Comparison of ENCODE assay signal across 7 mouse cellular contexts in genomic region chr8:114933248-114933647, GRCm38 (mm10).
DNase-seq lines count a peak whose midpoint lies in the region; ATAC-seq and TF ChIP-seq lines count a peak whose summit lies in the region.

No protein-coding gene starts in this region.

- no peaks in the 10 kb centered on the region for H3K9me3 ChIP-seq in intestine, postnatal 0 days (ENCODE audit: control insufficient read depth)
- H3K9me3 ChIP-seq in intestine, embryonic 16.5 days (ENCODE audit: control insufficient read depth, low read length), result no peaks in the 10 kb centered on the region
- no peaks in the 10 kb centered on the region for H3K9me3 ChIP-seq in ES-Bruce4 (replicated peaks; ENCODE audit: control insufficient read depth, insufficient read depth, low read length, poor library complexity, severe bottlenecking)

- peak; percentile 37 to 47 for DNase-seq in B cell, adult 2 months
- peak; percentile 18 for DNase-seq in hindlimb bud, embryonic 11.5 days (ENCODE audit: extremely low spot score, low read depth, low spot score)
- no peak for DNase-seq in Muller cell, postnatal 12 days (ENCODE audit: inconsistent ontology term)
- no peak for DNase-seq in adrenal gland, postnatal 36 days

- 93% methylated on average over 1 of the region's 1 CpGs for WGBS in intestine, postnatal 0 days
- 85% methylated on average over 1 of the region's 1 CpGs for WGBS in intestine, embryonic 16.5 days

- no peaks in the 10 kb centered on the region for H3K36me3 ChIP-seq in intestine, postnatal 0 days (ENCODE audit: control insufficient read depth, insufficient read depth)
- H3K36me3 ChIP-seq in intestine, embryonic 16.5 days (ENCODE audit: control insufficient read depth, insufficient read depth, low read length), result no peaks in the 10 kb centered on the region
- H3K36me3 ChIP-seq in ES-Bruce4 (ENCODE audit: control insufficient read depth, insufficient read depth, low read length, poor library complexity, severe bottlenecking), result no peaks in the 10 kb centered on the region

- no peak overlapping the region for H3K9ac ChIP-seq in intestine, postnatal 0 days (ENCODE audit: low read depth, low read length)
- no peak overlapping the region for H3K9ac ChIP-seq in intestine, embryonic 16.5 days (ENCODE audit: low read depth, low read length)
- H3K9ac ChIP-seq in ES-Bruce4 (ENCODE audit: low read depth, poor library complexity, severe bottlenecking), result no peak overlapping the region

- peak; percentile 66 for TF ChIP-seq CTCF in intestine, postnatal 0 days (IDR thresholded peaks at IDR 0.05; ENCODE audit: low read depth)
- peak; percentile 33 for TF ChIP-seq CTCF in ES-Bruce4 (IDR thresholded peaks at IDR 0.05; ENCODE audit: low read depth, low read length)

- ATAC-seq in intestine, postnatal 0 days, result no peak
- no peak for ATAC-seq in intestine, embryonic 16.5 days

- H3K4me2 ChIP-seq in intestine, postnatal 0 days (replicated peaks; ENCODE audit: low read depth), result no peak overlapping the region
- H3K4me2 ChIP-seq in intestine, embryonic 16.5 days (ENCODE audit: low read depth, low read length), result no peak overlapping the region

- H3K27ac ChIP-seq in intestine, postnatal 0 days (ENCODE audit: low read depth, low read length), result no peak overlapping the region
- H3K27ac ChIP-seq in intestine, embryonic 16.5 days (ENCODE audit: low read length), result no peak overlapping the region
- H3K27ac ChIP-seq in ES-Bruce4 (ENCODE audit: insufficient read depth, low read length), result no peak overlapping the region

- no peak for TF ChIP-seq POLR2A in ES-Bruce4 (IDR thresholded peaks at IDR 0.05; ENCODE audit: insufficient read depth, low read length)

- H3K4me3 ChIP-seq in intestine, postnatal 0 days (ENCODE audit: low read depth, low read length), result no peak overlapping the region
- no peak overlapping the region for H3K4me3 ChIP-seq in intestine, embryonic 16.5 days (ENCODE audit: low read length)
- no peak overlapping the region for H3K4me3 ChIP-seq in ES-Bruce4 (ENCODE audit: low read depth, low read length)

- no peak for TF ChIP-seq EP300 in ES-Bruce4 (IDR thresholded peaks at IDR 0.05; ENCODE audit: insufficient read depth, low read depth, low read length)

- H3K4me1 ChIP-seq in intestine, postnatal 0 days (replicated peaks; ENCODE audit: control insufficient read depth, insufficient read depth, low read length), result no peaks in the 10 kb centered on the region
- H3K4me1 ChIP-seq in intestine, embryonic 16.5 days (ENCODE audit: control insufficient read depth, insufficient read depth, low read length), result peaks cover 4% of the 10 kb centered on the region; the same call in 1 of the 2 replicates
- H3K4me1 ChIP-seq in ES-Bruce4 (ENCODE audit: control insufficient read depth, insufficient read depth, low read length), result no peaks in the 10 kb centered on the region

- no peaks in the 10 kb centered on the region for H3K27me3 ChIP-seq in intestine, postnatal 0 days (replicated peaks; ENCODE audit: control insufficient read depth, insufficient read depth, low read length)
- H3K27me3 ChIP-seq in intestine, embryonic 16.5 days (replicated peaks; ENCODE audit: control insufficient read depth, insufficient read depth, low read length), result no peaks in the 10 kb centered on the region
- no peaks in the 10 kb centered on the region for H3K27me3 ChIP-seq in ES-Bruce4 (ENCODE audit: control insufficient read depth, insufficient read depth, low read length, poor library complexity, severe bottlenecking)

Comparison
In these comparisons a context has a peak if more than half of its experiments do, and no peak if none do; other contexts are left out.
1. DNase-seq: peak in B cell, adult 2 months (2 of 2) and hindlimb bud, embryonic 11.5 days (single experiment); none in Muller cell, postnatal 12 days (single experiment) and adrenal gland, postnatal 36 days (0 of 2).